Mouse (Mus musculus) activated CD4-positive, CD25-positive, alpha-beta regulatory T cell, adult 4 months (primary cell): ENCODE results near the gene Trim17. TPM values are rescaled to one million over a fixed set of nuclear protein-coding genes. Genes with fewer than 3 reads are reported as not detected.

Experiments
- ATAC-seq: one replicate; pipeline ENCODE4 v1.8.0; 2017
- polyA plus RNA-seq, 2 experiments: library from polyadenylated mRNA; unstranded; fragments of 100-300 nt; shearing (Covaris generic); gene quantifications; one replicate each; pipeline ENCODE4 v1.2.1; 2017

Gene Trim17
- polyA plus RNA-seq, 2 experiments from 2014 or later, result 0.17 to 0.20 TPM

- no peak for ATAC-seq
Measured at GRCm38 (mm10) chr11:58969027-58969426, 14.5 kb downstream of the Trim17 start.

GRCm38 (mm10) chr11:58969659-58970058 lies 15.2 kb downstream of the Trim17 start:
- ATAC-seq, result no peak

- no peak for ATAC-seq
Measured at GRCm38 (mm10) chr11:58970831-58971530, 16.5 kb downstream of the Trim17 start.

- ATAC-seq, result no peak
Measured at GRCm38 (mm10) chr11:58971796-58972195, 17.3 kb downstream of the Trim17 start.

DNA sequence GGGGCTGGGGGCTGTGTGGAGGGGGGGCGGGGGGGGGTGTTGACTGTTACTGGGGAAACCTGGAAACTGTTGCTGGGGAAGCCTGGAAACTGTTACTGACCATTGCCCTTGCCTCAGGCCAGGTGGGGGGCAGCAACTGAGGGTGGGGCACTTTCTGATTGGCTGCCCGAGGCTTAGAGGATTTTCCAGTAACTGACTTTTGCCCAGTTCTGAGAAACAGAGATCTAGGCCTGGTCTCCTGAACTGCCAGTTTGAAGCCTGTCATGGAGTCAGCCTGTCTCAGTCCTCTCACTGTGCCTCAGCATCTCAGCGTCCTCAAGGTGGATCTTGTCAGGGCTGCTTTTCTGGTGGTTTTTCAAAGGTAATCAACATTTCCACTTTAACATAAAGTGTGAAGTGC lies 19.9 kb downstream of the Trim17 start:
- ATAC-seq, result no peak

- peak; percentile 20 for ATAC-seq
Measured at GRCm38 (mm10) chr11:58977150-58977549, 22.7 kb downstream of the Trim17 start.

GRCm38 (mm10) chr11:58977607-58978026 lies 23.1 kb downstream of the Trim17 start:
- ATAC-seq, result peak; percentile 38

GRCm38 (mm10) chr11:58978027-58978705 lies 23.7 kb downstream of the Trim17 start, which contains the start of gene Trim11:
Gene Trim11 (plus strand): TSS chr11:58978093.
- peak; percentile 87 for ATAC-seq

- ATAC-seq, result no peak
Measured at GRCm38 (mm10) chr11:58978706-58979030, 24.2 kb downstream of the Trim17 start.

DNA sequence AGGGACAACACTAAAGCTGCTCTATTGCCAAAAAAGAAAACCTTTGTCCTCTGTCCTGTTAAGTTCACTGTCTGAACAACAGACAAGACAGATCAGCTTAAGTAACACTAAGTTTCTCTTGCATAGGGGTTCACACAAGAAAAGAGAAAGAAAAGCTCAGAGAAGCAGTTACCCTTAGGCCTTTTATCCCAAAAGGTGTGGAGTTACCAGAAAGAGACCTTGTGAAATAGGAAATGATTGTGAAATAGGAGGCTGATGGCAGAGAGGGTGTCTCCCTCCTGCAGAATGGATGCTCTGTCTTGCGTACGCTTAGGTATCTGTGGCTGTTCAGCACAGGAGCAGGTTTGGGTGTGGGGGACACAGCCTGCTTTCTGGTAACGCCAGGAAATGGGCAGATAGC lies 24.7 kb downstream of the Trim17 start:
- ATAC-seq, result no peak

- no peak for ATAC-seq
Measured at GRCm38 (mm10) chr11:58979661-58980060, 25.2 kb downstream of the Trim17 start.

DNA sequence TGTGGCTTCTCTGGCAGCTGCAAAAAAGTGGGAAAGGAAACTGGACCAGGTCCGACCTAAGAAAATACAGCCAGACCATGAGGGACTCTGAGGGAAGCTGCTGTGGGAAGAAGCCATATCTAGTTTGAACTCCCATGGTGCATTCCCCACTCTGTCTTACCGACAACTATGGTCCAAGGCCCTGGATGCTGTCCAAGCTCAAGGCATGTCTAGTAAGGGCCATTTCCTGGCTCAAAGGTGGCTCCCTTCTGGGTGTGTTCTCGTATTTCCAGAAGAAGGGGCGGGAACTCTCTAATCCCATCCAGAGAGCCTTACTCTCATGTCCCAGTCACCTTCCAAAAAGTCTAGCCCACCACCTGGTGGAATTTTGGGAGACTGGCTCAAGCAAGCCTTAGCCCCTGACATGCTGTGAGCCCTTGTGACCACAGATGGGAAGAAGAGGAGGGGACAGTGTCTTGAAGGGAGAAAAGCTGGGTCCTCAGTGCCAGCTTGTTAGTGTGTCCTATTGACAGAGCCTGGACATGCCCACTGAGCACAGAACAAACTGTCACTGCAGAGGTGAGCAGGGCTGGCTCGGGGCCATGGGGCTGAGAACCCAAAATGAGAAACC lies 26.0 kb downstream of the Trim17 start:
- no peak for ATAC-seq

- no peak for ATAC-seq
Measured at GRCm38 (mm10) chr11:58981541-58982447, 27.3 kb downstream of the Trim17 start.

DNA sequence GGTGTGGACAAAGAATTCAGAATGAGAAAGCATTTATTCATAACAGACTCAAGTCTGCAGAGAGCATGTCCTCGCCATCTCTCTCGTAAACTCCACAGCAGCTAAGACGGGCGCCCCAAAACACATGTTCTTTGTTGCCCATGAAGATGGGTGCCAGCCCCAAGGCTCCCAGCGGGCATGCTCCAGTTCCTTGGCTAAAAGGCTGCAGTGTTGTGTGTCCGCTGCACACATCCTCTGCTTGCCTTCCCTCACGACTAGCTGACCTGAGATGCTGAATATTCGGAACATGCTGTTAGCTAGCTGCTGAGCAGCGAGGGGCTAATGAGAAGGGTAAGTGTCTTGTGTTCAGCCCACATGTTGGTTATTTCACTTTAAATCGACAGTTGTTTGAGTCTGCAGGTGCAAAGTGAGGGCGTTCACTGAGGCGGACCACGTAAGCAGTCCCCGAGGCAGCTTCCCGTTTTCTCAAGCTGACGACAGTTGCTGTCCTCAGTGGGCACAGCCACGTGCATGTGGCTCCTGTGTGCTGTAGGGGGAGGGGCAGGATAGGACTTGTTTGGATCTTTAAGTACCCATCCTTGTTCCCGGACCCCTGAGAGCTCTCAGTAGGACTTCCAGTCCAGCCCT lies 28.1 kb downstream of the Trim17 start:
- no peak for ATAC-seq

DNA sequence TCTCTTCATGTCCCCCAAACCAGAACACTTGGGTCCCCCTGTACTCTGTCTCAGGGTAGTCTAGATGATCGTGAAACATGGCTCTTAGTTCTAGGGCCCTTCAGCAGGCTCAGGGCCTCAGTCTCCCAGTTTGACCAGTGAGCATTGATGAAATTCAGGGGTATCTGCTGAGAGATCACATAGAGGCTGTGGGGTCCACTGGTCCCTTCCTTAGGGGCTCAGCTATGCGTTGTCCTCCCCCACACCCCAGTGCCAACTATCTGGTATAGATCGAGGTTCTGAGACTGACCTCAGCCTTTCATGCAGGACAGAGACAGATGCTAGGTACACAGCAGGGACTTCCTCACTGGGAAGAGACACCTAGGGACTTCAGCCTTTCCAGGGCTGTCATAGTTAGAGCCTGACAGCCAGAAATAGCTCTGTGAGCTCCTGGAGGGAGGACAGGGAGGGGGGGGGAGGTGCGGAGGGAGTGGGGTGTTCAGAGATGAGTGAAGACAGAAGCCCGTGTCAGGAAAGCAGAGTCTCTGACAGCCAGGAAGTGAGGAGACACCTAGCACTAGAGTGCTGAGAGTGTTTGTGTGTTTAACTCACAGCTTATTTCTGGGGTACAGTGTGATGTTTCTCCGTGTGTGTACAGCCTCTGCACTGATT lies 29.3 kb downstream of the Trim17 start:
- ATAC-seq, result no peak

- ATAC-seq, result no peak
Measured at GRCm38 (mm10) chr11:58984657-58985056, 30.2 kb downstream of the Trim17 start.

- no peak for ATAC-seq
Measured at GRCm38 (mm10) chr11:58985299-58985917, 30.9 kb downstream of the Trim17 start.

DNA sequence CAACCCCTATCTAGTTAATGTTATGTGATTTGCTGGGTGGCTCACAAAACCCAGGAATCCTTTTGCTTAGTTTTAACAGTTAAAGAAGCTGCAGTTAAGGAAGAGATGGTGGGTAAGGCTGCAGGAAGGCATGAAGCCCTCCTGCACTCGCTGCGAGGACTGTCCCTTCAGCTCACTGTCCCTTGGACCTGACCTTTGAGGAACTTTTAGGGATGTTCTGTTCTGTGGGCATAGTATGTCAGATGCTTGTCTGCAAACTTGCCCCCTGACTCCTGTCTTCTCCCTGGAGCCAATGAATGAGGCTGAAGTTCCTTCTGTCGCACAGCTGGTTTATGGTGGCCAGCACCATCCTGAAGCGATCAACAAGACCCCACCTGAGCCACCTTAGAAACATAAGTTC lies 34.7 kb downstream of the Trim17 start:
- ATAC-seq, result no peak

DNA sequence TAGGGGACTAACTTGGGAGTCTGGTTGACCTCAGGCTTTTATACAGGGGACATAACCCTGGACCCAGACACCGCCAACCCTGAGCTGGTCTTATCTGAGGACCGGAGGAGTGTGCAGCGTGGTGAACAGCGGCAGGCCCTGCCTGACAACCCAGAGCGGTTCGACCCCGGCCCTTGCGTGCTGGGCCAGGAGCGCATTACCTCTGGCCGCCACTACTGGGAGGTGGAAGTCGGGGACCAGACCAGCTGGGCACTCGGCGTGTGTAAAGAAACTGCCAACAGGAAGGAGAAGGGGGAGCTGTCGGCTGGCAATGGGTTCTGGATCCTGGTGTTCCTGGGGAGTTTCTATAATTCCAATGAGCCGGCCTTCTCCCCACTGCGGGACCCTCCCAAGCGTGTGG lies 35.7 kb downstream of the Trim17 start:
- ATAC-seq, result no peak

GRCm38 (mm10) chr11:58990794-58991193 lies 36.3 kb downstream of the Trim17 start:
- ATAC-seq, result no peak

- no peak for ATAC-seq
Measured at GRCm38 (mm10) chr11:58991911-58992310, 37.4 kb downstream of the Trim17 start.
